8 mouse cellular contexts compared by ENCODE assay signal in genomic region chr17:81189996-81190395, GRCm38 (mm10).
DNase-seq lines count a peak whose midpoint lies in the region; ATAC-seq and TF ChIP-seq lines count a peak whose summit lies in the region.

No protein-coding gene starts in this region.

- no peak overlapping the region for H3K27ac ChIP-seq in ES-E14 (ENCODE audit: insufficient read depth, low read depth, low read length, poor library complexity, severe bottlenecking)
- no peak overlapping the region for H3K27ac ChIP-seq in embryonic facial prominence, embryonic 10.5 days (replicated peaks)
- no peak overlapping the region for H3K27ac ChIP-seq in hindbrain, embryonic 13.5 days

- DNase-seq in ES-E14 (ENCODE audit: low read depth, low spot score) (peak; percentile 29), adipocyte (ENCODE audit: low spot score) (peak; percentile 40)
- DNase-seq in embryonic facial prominence, embryonic 10.5 days (ENCODE audit: low spot score) = peak; percentile 48
- peak; percentile 21 for DNase-seq in left cerebral cortex, adult 11 months (ENCODE audit: low spot score)
- DNase-seq in right cerebral cortex, postnatal 36 days (ENCODE audit: low spot score in 2 of 2) = peak; percentile 8 to 10
- DNase-seq in T-cell, adult 2 months (ENCODE audit: low spot score) = no peak

- H3K27me3 ChIP-seq in embryonic facial prominence, embryonic 10.5 days (replicated peaks; ENCODE audit: low read depth, poor library complexity, severe bottlenecking) = no peaks in the 10 kb centered on the region
- H3K27me3 ChIP-seq in hindbrain, embryonic 13.5 days = no peaks in the 10 kb centered on the region

- 61% methylated on average over 4 of the region's 4 CpGs for WGBS in embryonic facial prominence, embryonic 10.5 days
- WGBS in hindbrain, embryonic 13.5 days = 57% methylated on average over 4 of the region's 4 CpGs

- in situ Hi-C loops in ES-E14 (cut with MboI; ENCODE audit: low sequenced_read_pairs in 2 of 2, unreplicated experiment in 2 of 2) = no loop called here

- H3K4me1 ChIP-seq in ES-E14 (ENCODE audit: control insufficient read depth in 2 of 2, insufficient read depth in 2 of 2, low read length in 2 of 2, poor library complexity in 1 of 2) = no peaks in the 10 kb centered on the region
- H3K4me1 ChIP-seq in embryonic facial prominence, embryonic 10.5 days = 0 out of 2 replicates have a peak, but pooled peaks cover 4% of the 10 kb centered on the region
- H3K4me1 ChIP-seq in hindbrain, embryonic 13.5 days (replicated peaks) = no peaks in the 10 kb centered on the region

- no peaks in the 10 kb centered on the region for H3K36me3 ChIP-seq in ES-E14 (ENCODE audit: control insufficient read depth, insufficient read depth, low read length, poor library complexity, severe bottlenecking)
- H3K36me3 ChIP-seq in embryonic facial prominence, embryonic 10.5 days (replicated peaks) = no peaks in the 10 kb centered on the region
- no peaks in the 10 kb centered on the region for H3K36me3 ChIP-seq in hindbrain, embryonic 13.5 days

- peak; percentile 61; the same call in 1 of the 2 replicates for ATAC-seq in hindbrain, embryonic 13.5 days (ENCODE audit: low FRiP score)
- ATAC-seq in megakaryocyte-erythroid progenitor cell, adult 5-6 weeks (replicated peaks; ENCODE audit: low FRiP score, low TSS enrichment, poor library complexity, severe bottlenecking) = peak; percentile 89

- no peak overlapping the region for H3K9ac ChIP-seq in ES-E14 (ENCODE audit: insufficient read depth, low read depth, low read length, poor library complexity, severe bottlenecking)
- no peak overlapping the region for H3K9ac ChIP-seq in hindbrain, embryonic 13.5 days

- no peak overlapping the region for H3K4me2 ChIP-seq in hindbrain, embryonic 13.5 days

- H3K9me3 ChIP-seq in ES-E14 (ENCODE audit: control insufficient read depth, insufficient read depth, low read depth, low read length) = no peaks in the 10 kb centered on the region
- no peaks in the 10 kb centered on the region for H3K9me3 ChIP-seq in embryonic facial prominence, embryonic 10.5 days
- H3K9me3 ChIP-seq in hindbrain, embryonic 13.5 days = no peaks in the 10 kb centered on the region

- H3K4me3 ChIP-seq in ES-E14 (ENCODE audit: insufficient read depth in 1 of 2, low read depth in 1 of 2, low read length in 2 of 2, poor library complexity in 1 of 2, severe bottlenecking in 1 of 2) = no peak overlapping the region
- no peak overlapping the region for H3K4me3 ChIP-seq in embryonic facial prominence, embryonic 10.5 days
- H3K4me3 ChIP-seq in hindbrain, embryonic 13.5 days = no peak overlapping the region

TF ChIP-seq in ES-E14, 5 proteins besides CTCF, POLR2A, EP300 and RAD21:
- no peak for TF ChIP-seq CHD2 (IDR thresholded peaks at IDR 0.05; ENCODE audit: low read depth, low read length)
- TF ChIP-seq ZC3H11A (IDR thresholded peaks at IDR 0.05; ENCODE audit: borderline replicate concordance, low read depth, low read length) = peak; percentile 61; the same call in 1 of the 2 replicates
- no peak for TF ChIP-seq MAFK (IDR thresholded peaks at IDR 0.05; ENCODE audit: insufficient read depth, low read depth, low read length)
- no peak for TF ChIP-seq ZNF384 (IDR thresholded peaks at IDR 0.05; ENCODE audit: low read depth, low read length)
- no peak for TF ChIP-seq HCFC1 (IDR thresholded peaks at IDR 0.05; ENCODE audit: borderline replicate concordance, insufficient read depth, low read length)
